Comparison of ENCODE assay signal across 27 mouse cellular contexts in genomic region chr2:38975181-38975580, GRCm38 (mm10). TPM values are rescaled to one million over a fixed set of nuclear protein-coding genes. Genes with fewer than 3 reads are reported as not detected.
DNase-seq lines count a peak whose midpoint lies in the region; ATAC-seq and TF ChIP-seq lines count a peak whose summit lies in the region.
"Had no signal": no experiment of that assay in that cellular context is flagged by ENCODE, and none has a peak within 500 bp of the region (broad histone marks: within the 10 kb centered on the region; RNA-seq: fewer than 3 reads in every experiment).

No protein-coding gene starts in this region.

- no peak for TF ChIP-seq POLR2A in ES-Bruce4 (IDR thresholded peaks at IDR 0.05; ENCODE audit: insufficient read depth, low read length)

- in situ Hi-C loops in Patski (cut with MboI; ENCODE audit: low pct_unique_long_range_greater_than_20kb): no loop called here

- H3K9ac ChIP-seq in ES-Bruce4 (ENCODE audit: low read depth, poor library complexity, severe bottlenecking): no peak overlapping the region
- H3K9ac ChIP-seq in lung, postnatal 0 days (replicated peaks; ENCODE audit: low read depth): no peak overlapping the region
- H3K9ac ChIP-seq in forebrain, embryonic 16.5 days (replicated peaks; ENCODE audit: low read depth, low read length): no peak overlapping the region
- H3K9ac ChIP-seq: heart, embryonic 13.5 days; hindbrain, embryonic 13.5 days; intestine, embryonic 15.5 days had no signal

- POLR2A ChIA-PET in Patski (lab: Charles Lee): interaction anchor here (0.6 kb wide), 1 partner anchor 35 kb away, joined by 3 read pairs; no protein-coding TSS in a partner anchor

- 0 out of 2 replicates have a peak, but pooled peaks have one; percentile 22 for TF ChIP-seq EP300 in ES-Bruce4 (IDR thresholded peaks at IDR 0.05; ENCODE audit: insufficient read depth, low read depth, low read length)
- TF ChIP-seq EP300 in lung, postnatal 0 days (IDR thresholded peaks at IDR 0.05): no peak

- no peak for DNase-seq in Patski (ENCODE audit: low read depth, low spot score)
- peak; percentile 97 for DNase-seq in fat pad, adult 2 months (ENCODE audit: extremely low read depth, low read depth, low spot score)
- no peak for DNase-seq in lung, postnatal 0 days (ENCODE audit: low spot score)
- no peak for DNase-seq in left cerebral cortex, adult 8-10 months (ENCODE audit: low spot score in 2 of 2)
- DNase-seq: adrenal gland, adult 2 months; adrenal gland, postnatal 14 days; B cell, adult 2 months; cerebellum, adult 11 months; cerebellum, adult 2 months; cerebellum, postnatal 14 days; gastrocnemius, postnatal 25 days; heart, adult 2 months; heart, postnatal 36 days; kidney, adult 11 months had no signal

- H3K4me2 ChIP-seq in lung, postnatal 0 days (replicated peaks; ENCODE audit: low read depth, low read length): no peak overlapping the region
- no peak overlapping the region for H3K4me2 ChIP-seq in forebrain, embryonic 16.5 days (ENCODE audit: low read length)
- H3K4me2 ChIP-seq: heart, embryonic 13.5 days; hindbrain, embryonic 13.5 days; intestine, embryonic 15.5 days had no signal

- ATAC-seq in megakaryocyte, adult 5-6 weeks (ENCODE audit: poor library complexity, severe bottlenecking): no peak
- peak; percentile 31 for ATAC-seq in Patski
- ATAC-seq in lung, postnatal 0 days: no peak
- no peak for ATAC-seq in forebrain, embryonic 16.5 days
- ATAC-seq: forebrain, embryonic 14.5 days; hindbrain, embryonic 16.5 days; intestine, embryonic 15.5 days had no signal

- H3K4me3 ChIP-seq in megakaryocyte, embryonic 14.5 days (replicated peaks): peak overlapping the region; percentile 28
- peak overlapping the region; percentile 10 for H3K4me3 ChIP-seq in ES-Bruce4 (ENCODE audit: low read depth, low read length)
- no peak overlapping the region for H3K4me3 ChIP-seq in lung, postnatal 0 days (ENCODE audit: low read depth, low read length)
- H3K4me3 ChIP-seq in forebrain, embryonic 16.5 days (replicated peaks; ENCODE audit: low read length): no peak overlapping the region
- H3K4me3 ChIP-seq: heart, adult 2 months; heart, embryonic 10.5 days; heart, embryonic 13.5 days; hindbrain, embryonic 10.5 days; hindbrain, embryonic 13.5 days; intestine, embryonic 15.5 days had no signal

- no peaks in the 10 kb centered on the region for H3K4me1 ChIP-seq in megakaryocyte, embryonic 14.5 days
- H3K4me1 ChIP-seq in ES-Bruce4 (ENCODE audit: control insufficient read depth, insufficient read depth, low read length): peaks cover 7% of the 10 kb centered on the region
- H3K4me1 ChIP-seq in lung, postnatal 0 days (ENCODE audit: insufficient read depth, low read depth, low read length): no peaks in the 10 kb centered on the region
- H3K4me1 ChIP-seq in forebrain, embryonic 16.5 days (replicated peaks; ENCODE audit: control insufficient read depth, insufficient read depth, low read length): no peaks in the 10 kb centered on the region
- H3K4me1 ChIP-seq: heart, embryonic 13.5 days; hindbrain, embryonic 13.5 days; intestine, embryonic 15.5 days had no signal

- no peak overlapping the region for H3K27ac ChIP-seq in ES-Bruce4 (ENCODE audit: insufficient read depth, low read length)
- no peak overlapping the region for H3K27ac ChIP-seq in lung, postnatal 0 days (ENCODE audit: low read length)
- no peak overlapping the region for H3K27ac ChIP-seq in forebrain, embryonic 16.5 days (ENCODE audit: low read length)
- H3K27ac ChIP-seq: heart, adult 2 months; heart, embryonic 10.5 days; heart, embryonic 13.5 days; hindbrain, embryonic 10.5 days; hindbrain, embryonic 13.5 days; intestine, embryonic 15.5 days had no signal

- no peaks in the 10 kb centered on the region for H3K36me3 ChIP-seq in megakaryocyte, embryonic 14.5 days (replicated peaks; ENCODE audit: low read length)
- H3K36me3 ChIP-seq in ES-Bruce4 (ENCODE audit: control insufficient read depth, insufficient read depth, low read length, poor library complexity, severe bottlenecking): no peaks in the 10 kb centered on the region
- no peaks in the 10 kb centered on the region for H3K36me3 ChIP-seq in lung, postnatal 0 days (ENCODE audit: insufficient read depth, low read length)
- H3K36me3 ChIP-seq in forebrain, embryonic 16.5 days (ENCODE audit: control insufficient read depth, insufficient read depth): no peaks in the 10 kb centered on the region
- H3K36me3 ChIP-seq: heart, embryonic 10.5 days; heart, embryonic 13.5 days; hindbrain, embryonic 10.5 days; hindbrain, embryonic 13.5 days; intestine, embryonic 15.5 days had no signal

- TF ChIP-seq CTCF in ES-Bruce4 (IDR thresholded peaks at IDR 0.05; ENCODE audit: low read depth, low read length) (no peak), Patski (IDR thresholded peaks at IDR 0.05) (no peak)
- TF ChIP-seq CTCF in lung, postnatal 0 days (IDR thresholded peaks at IDR 0.05): no peak

- H3K27me3 ChIP-seq in megakaryocyte, embryonic 14.5 days (replicated peaks): peaks cover 28% of the 10 kb centered on the region
- H3K27me3 ChIP-seq in ES-Bruce4 (ENCODE audit: control insufficient read depth, insufficient read depth, low read length, poor library complexity, severe bottlenecking): no peaks in the 10 kb centered on the region
- peaks cover 18% of the 10 kb centered on the region for H3K27me3 ChIP-seq in Patski
- no peaks in the 10 kb centered on the region for H3K27me3 ChIP-seq in lung, postnatal 0 days (replicated peaks; ENCODE audit: insufficient read depth, low read length)
- no peaks in the 10 kb centered on the region for H3K27me3 ChIP-seq in forebrain, embryonic 16.5 days (replicated peaks; ENCODE audit: control insufficient read depth, insufficient read depth, low read length)
- H3K27me3 ChIP-seq: CH12.LX; hindbrain, embryonic 13.5 days; intestine, embryonic 15.5 days had no signal

- no peaks in the 10 kb centered on the region for H3K9me3 ChIP-seq in megakaryocyte, embryonic 14.5 days
- no peaks in the 10 kb centered on the region for H3K9me3 ChIP-seq in ES-Bruce4 (replicated peaks; ENCODE audit: control insufficient read depth, insufficient read depth, low read length, poor library complexity, severe bottlenecking)
- no peaks in the 10 kb centered on the region for H3K9me3 ChIP-seq in lung, postnatal 0 days (ENCODE audit: low read length)
- H3K9me3 ChIP-seq in forebrain, embryonic 16.5 days (ENCODE audit: control insufficient read depth, low read length): no peaks in the 10 kb centered on the region
- H3K9me3 ChIP-seq: heart, embryonic 10.5 days; heart, embryonic 13.5 days; hindbrain, embryonic 10.5 days; hindbrain, embryonic 13.5 days; intestine, embryonic 15.5 days had no signal

- WGBS in lung, postnatal 0 days: 75% methylated on average over 3 of the region's 3 CpGs
- 88% methylated on average over 3 of the region's 3 CpGs for whole genome bisulfite sequencing in forebrain, embryonic 16.5 days

- CTCF ChIA-PET in Patski (lab: Charles Lee): no interaction called here

RNA-seq across cellular contexts. Expression of gene Wdr38, which starts 22.1 kb away (rescaled TPM):
- 0.44 TPM in 1 of 2 replicates, not detected in the other for polyA plus RNA-seq in megakaryocyte, embryonic 14.5 days (2012; ENCODE audit: insufficient read depth, low replicate concordance)
- total RNA-seq in megakaryocyte, adult 5-6 weeks (2015): 0.29 and 0.34 TPM in 2 replicates
- total RNA-seq in megakaryocyte, adult 5-6 weeks (2017): 0.16 and 0.84 TPM in 2 replicates
- polyA plus RNA-seq in ES-Bruce4 (2011; ENCODE audit: insufficient read depth, insufficient read length, low read depth, missing spikeins) (0.67 and 1.1 TPM in 2 replicates), Patski (2021) (0.40 TPM)
- 2.6 and 3.1 TPM in 2 replicates for polyA plus RNA-seq in lung, postnatal 0 days (2015; fragmentation: Nextera tagmentation; extraction: Ambion mirVana)
- 1.7 and 2.3 TPM in 2 replicates for polyA plus RNA-seq in forebrain, embryonic 16.5 days (2015; fragmentation: Nextera tagmentation; extraction: Ambion mirVana)
- under 1 TPM; 0.30 to 0.72 (median 0.65) TPM for total RNA-seq in left cerebral cortex, adult 8-10 months (2022)

RNA-seq across cellular contexts. Expression of gene Arpc5l, which starts 30.0 kb away (rescaled TPM):
- 83.7 and 123 TPM in 2 replicates for polyA plus RNA-seq in megakaryocyte, embryonic 14.5 days (2012; ENCODE audit: insufficient read depth, low replicate concordance)
- total RNA-seq in megakaryocyte, adult 5-6 weeks (2015): 65.4 and 69.5 TPM in 2 replicates
- 38.7 and 49.5 TPM in 2 replicates for total RNA-seq in megakaryocyte, adult 5-6 weeks (2017)
- polyA plus RNA-seq in ES-Bruce4 (2011; ENCODE audit: insufficient read depth, insufficient read length, low read depth, missing spikeins) (49.7 and 55.2 TPM in 2 replicates), Patski (2021) (93.2 TPM)
- 91.3 and 93.7 TPM in 2 replicates for polyA plus RNA-seq in lung, postnatal 0 days (2015; fragmentation: Nextera tagmentation; extraction: Ambion mirVana)
- 147 and 150 TPM in 2 replicates for polyA plus RNA-seq in forebrain, embryonic 16.5 days (2015; fragmentation: Nextera tagmentation; extraction: Ambion mirVana)
- total RNA-seq in left cerebral cortex, adult 8-10 months (2022): 10 to 100 TPM; 89.2 to 98.8 (median 93.9) TPM

RNA-seq across cellular contexts. Expression of gene Rpl35, which starts 30.2 kb away (rescaled TPM):
- 34.1 and 180 TPM in 2 replicates for polyA plus RNA-seq in megakaryocyte, embryonic 14.5 days (2012; ENCODE audit: insufficient read depth, low replicate concordance)
- total RNA-seq in megakaryocyte, adult 5-6 weeks (2015): 377 and 387 TPM in 2 replicates
- 757 and 843 TPM in 2 replicates for total RNA-seq in megakaryocyte, adult 5-6 weeks (2017)
- polyA plus RNA-seq in ES-Bruce4 (2011; ENCODE audit: insufficient read depth, insufficient read length, low read depth, missing spikeins) (289 and 317 TPM in 2 replicates), Patski (2021) (505 TPM)
- 675 and 704 TPM in 2 replicates for polyA plus RNA-seq in lung, postnatal 0 days (2015; fragmentation: Nextera tagmentation; extraction: Ambion mirVana)
- polyA plus RNA-seq in forebrain, embryonic 16.5 days (2015; fragmentation: Nextera tagmentation; extraction: Ambion mirVana): 587 and 670 TPM in 2 replicates
- total RNA-seq in left cerebral cortex, adult 8-10 months (2022): 100 to 1,000 TPM; 259 to 303 (median 283) TPM

RNA-seq across cellular contexts. Expression of gene Olfml2a, which starts 43.4 kb away (rescaled TPM):
- not detected in 2 replicates for polyA plus RNA-seq in megakaryocyte, embryonic 14.5 days (2012; ENCODE audit: insufficient read depth, low replicate concordance)
- total RNA-seq in megakaryocyte, adult 5-6 weeks (2015): 0.02 and 0.11 TPM in 2 replicates
- total RNA-seq in megakaryocyte, adult 5-6 weeks (2017): not detected in 2 replicates
- polyA plus RNA-seq in ES-Bruce4 (2011; ENCODE audit: insufficient read depth, insufficient read length, low read depth, missing spikeins): 1.8 and 2.5 TPM in 2 replicates
- polyA plus RNA-seq in Patski (2021): 0.01 TPM
- 5.9 and 6.4 TPM in 2 replicates for polyA plus RNA-seq in lung, postnatal 0 days (2015; fragmentation: Nextera tagmentation; extraction: Ambion mirVana)
- 2.6 and 3.0 TPM in 2 replicates for polyA plus RNA-seq in forebrain, embryonic 16.5 days (2015; fragmentation: Nextera tagmentation; extraction: Ambion mirVana)
- total RNA-seq in left cerebral cortex, adult 8-10 months (2022): 1 to 10 TPM; 2.2 to 3.1 (median 2.5) TPM
- total RNA-seq: granulocyte monocyte progenitor cell, adult 5-6 weeks had no signal

RNA-seq across cellular contexts. Expression of gene Nr6a1, which starts 47.7 kb away (rescaled TPM):
- polyA plus RNA-seq in megakaryocyte, embryonic 14.5 days (2012; ENCODE audit: insufficient read depth, low replicate concordance): 0.25 TPM in 1 of 2 replicates, not detected in the other
- 0.34 and 0.51 TPM in 2 replicates for total RNA-seq in megakaryocyte, adult 5-6 weeks (2015)
- 0.92 and 3.7 TPM in 2 replicates for total RNA-seq in megakaryocyte, adult 5-6 weeks (2017)
- polyA plus RNA-seq in ES-Bruce4 (2011; ENCODE audit: insufficient read depth, insufficient read length, low read depth, missing spikeins) (110 and 111 TPM in 2 replicates), Patski (2021) (4.9 TPM)
- 0.53 and 0.74 TPM in 2 replicates for polyA plus RNA-seq in lung, postnatal 0 days (2015; fragmentation: Nextera tagmentation; extraction: Ambion mirVana)
- polyA plus RNA-seq in forebrain, embryonic 16.5 days (2015; fragmentation: Nextera tagmentation; extraction: Ambion mirVana): 1.1 and 1.5 TPM in 2 replicates
- 10 to 100 TPM in 2 of 4 experiments, 1 to 10 TPM in 2; 5.9 to 12.7 (median 9.8) TPM for total RNA-seq in left cerebral cortex, adult 8-10 months (2022)

Comparison
In these comparisons a context has a peak if more than half of its experiments do, and no peak if none do; other contexts are left out.
1. H3K4me3 ChIP-seq: peak in megakaryocyte, embryonic 14.5 days (single experiment) and ES-Bruce4 (single experiment); none in lung, postnatal 0 days (single experiment) and forebrain, embryonic 16.5 days (single experiment).